ENCODE assay signal across 8 mouse cellular contexts in the genomic region with DNA sequence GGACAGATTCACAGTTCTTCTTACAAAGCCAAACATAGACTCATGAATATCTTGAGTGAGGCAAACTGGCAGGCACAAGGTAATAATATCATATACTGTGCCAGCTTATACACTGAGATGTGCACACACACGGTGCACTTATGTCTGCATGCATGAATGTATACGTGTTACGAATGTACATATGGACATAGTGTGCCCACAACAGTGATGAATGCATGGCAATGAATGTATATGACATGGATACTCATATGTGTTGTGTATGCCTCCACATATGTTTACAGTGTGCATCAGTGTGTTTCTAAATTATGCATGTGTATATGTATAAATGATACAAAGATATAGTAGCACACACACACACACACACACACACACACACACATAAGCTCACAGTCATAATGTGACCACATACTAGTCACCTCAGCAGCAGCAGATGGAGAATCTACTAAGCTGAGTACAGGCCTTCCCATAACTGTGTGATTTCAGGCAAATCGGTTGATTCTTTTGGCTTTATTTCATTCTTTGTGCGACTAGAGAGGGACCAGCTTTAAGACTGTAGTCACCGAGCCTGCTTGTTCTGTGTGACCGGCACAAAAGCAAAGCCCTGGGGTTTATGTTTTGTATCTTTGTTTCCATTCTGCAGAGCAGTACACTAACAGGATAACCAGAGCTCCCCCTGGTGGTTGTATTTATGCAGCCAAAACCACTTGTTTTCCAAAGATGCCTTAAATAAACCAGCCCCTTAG.
DNase-seq lines count a peak whose midpoint lies in the region; ATAC-seq lines count a peak whose summit lies in the region.

No protein-coding gene starts in this region.

- intact Hi-C loops in heart, postnatal 36 days (cut with DNase I): loop anchor here (1.0 to 5.0 kb wide), 2 partner anchors 266 to 314 kb away; no protein-coding TSS in a partner anchor

- ATAC-seq in cerebellum, adult (ENCODE audit: insufficient number of reproducible peaks, low FRiP score, low TSS enrichment): peak; percentile 66
- ATAC-seq in erythroid progenitor cell, adult 5-6 weeks (replicated peaks; ENCODE audit: low FRiP score, poor library complexity, severe bottlenecking): no peak

- DNase-seq in NIH3T3 (ENCODE audit: low read depth): peak; percentile 86
- DNase-seq in forelimb bud, embryonic 11.5 days (ENCODE audit: low read depth, low spot score): peak; percentile 84
- peak; percentile 70 to 71 for DNase-seq in heart, postnatal 36 days
- DNase-seq in layer of hippocampus, adult 11-12 months (ENCODE audit: low spot score): peak; percentile 79
- DNase-seq in lung, adult 18-20 months: peak; percentile 7 to 48
- DNase-seq in retina, adult 2 months (ENCODE audit: low read depth, low spot score): peak; percentile 37

Comparison
In these comparisons a context has a peak if more than half of its experiments do, and no peak if none do; other contexts are left out.
1. DNase-seq: peak in every context shown above with its lines; median percentile 86 in NIH3T3; 84 in forelimb bud, embryonic 11.5 days; 79 in layer of hippocampus, adult 11-12 months; 70 in heart, postnatal 36 days; 37 in retina, adult 2 months; 28 in lung, adult 18-20 months.